Mouse (Mus musculus): ENCODE data around the gene Whamm. TPM values are rescaled to one million over a fixed set of nuclear protein-coding genes. Genes with fewer than 3 reads are reported as not detected.
A peak's percentile ranks its signal among the peaks of the same experiment; 100 is the strongest.

Gene Whamm
- polyA plus RNA-seq, 1 experiment from 2014 or later: 7.8 TPM

DNA sequence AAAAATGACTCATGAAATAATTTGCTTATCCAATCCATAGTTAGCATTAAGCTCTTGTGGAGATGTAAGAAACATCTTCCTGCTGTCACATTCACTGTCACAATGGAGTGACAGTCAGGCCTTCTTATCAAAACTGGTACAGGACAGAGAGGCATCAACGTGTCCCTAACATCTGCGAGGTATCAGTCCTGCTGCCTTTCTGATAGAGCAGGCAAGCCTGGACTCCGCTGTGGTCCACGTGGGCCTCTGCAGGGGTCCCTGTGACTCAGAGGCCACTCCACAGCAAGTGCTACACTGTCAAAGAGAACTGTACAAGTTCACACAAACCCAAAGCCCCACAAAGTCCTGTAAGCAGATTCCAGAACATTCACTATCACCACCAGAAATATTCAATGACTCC, 34.4 kb downstream of the Whamm start:
- WGBS: 78% methylated on average over 4 of the region's 4 CpGs
- no peak overlapping the region for H3K4me2 ChIP-seq (replicated peaks)
- no peaks in the 10 kb centered on the region for H3K9me3 ChIP-seq (replicated peaks)
- no peaks in the 10 kb centered on the region for H3K27me3 ChIP-seq
- no peaks in the 10 kb centered on the region for H3K4me1 ChIP-seq
- H3K36me3 ChIP-seq: no peaks in the 10 kb centered on the region
- no peak overlapping the region for H3K4me3 ChIP-seq
- no peak overlapping the region for H3K9ac ChIP-seq
- ATAC-seq (ENCODE audit: low FRiP score): no peak
- H3K27ac ChIP-seq: no peak overlapping the region

GRCm38 (mm10) chr7:81606452-81606851, 35.4 kb downstream of the Whamm start:
- H3K27me3 ChIP-seq: no peaks in the 10 kb centered on the region
- H3K9me3 ChIP-seq (replicated peaks): no peaks in the 10 kb centered on the region
- H3K4me3 ChIP-seq: no peak overlapping the region
- no peak overlapping the region for H3K4me2 ChIP-seq (replicated peaks)
- H3K27ac ChIP-seq: no peak overlapping the region
- no peak overlapping the region for H3K9ac ChIP-seq
- no peaks in the 10 kb centered on the region for H3K4me1 ChIP-seq
- ATAC-seq (ENCODE audit: low FRiP score): no peak
- H3K36me3 ChIP-seq: 0 out of 2 replicates have a peak, but pooled peaks cover 3% of the 10 kb centered on the region
- 56% methylated on average over 5 of the region's 5 CpGs for WGBS

- whole genome bisulfite sequencing: 65% methylated on average over 18 of the region's 18 CpGs
- H3K9me3 ChIP-seq (replicated peaks): no peaks in the 10 kb centered on the region
- 0 out of 2 replicates have a peak, but pooled peaks cover 3% of the 10 kb centered on the region for H3K36me3 ChIP-seq
- H3K27me3 ChIP-seq: no peaks in the 10 kb centered on the region
- peaks cover 8% of the 10 kb centered on the region; the same call in 1 of the 2 replicates for H3K4me1 ChIP-seq
- no peak for ATAC-seq (ENCODE audit: low FRiP score)
- no peak overlapping the region for H3K4me2 ChIP-seq (replicated peaks)
- H3K27ac ChIP-seq: no peak overlapping the region
- no peak overlapping the region for H3K9ac ChIP-seq
- H3K4me3 ChIP-seq: no peak overlapping the region
These were observed 39.1 kb downstream of the Whamm start for GRCm38 (mm10) chr7:81610125-81610524.

DNA sequence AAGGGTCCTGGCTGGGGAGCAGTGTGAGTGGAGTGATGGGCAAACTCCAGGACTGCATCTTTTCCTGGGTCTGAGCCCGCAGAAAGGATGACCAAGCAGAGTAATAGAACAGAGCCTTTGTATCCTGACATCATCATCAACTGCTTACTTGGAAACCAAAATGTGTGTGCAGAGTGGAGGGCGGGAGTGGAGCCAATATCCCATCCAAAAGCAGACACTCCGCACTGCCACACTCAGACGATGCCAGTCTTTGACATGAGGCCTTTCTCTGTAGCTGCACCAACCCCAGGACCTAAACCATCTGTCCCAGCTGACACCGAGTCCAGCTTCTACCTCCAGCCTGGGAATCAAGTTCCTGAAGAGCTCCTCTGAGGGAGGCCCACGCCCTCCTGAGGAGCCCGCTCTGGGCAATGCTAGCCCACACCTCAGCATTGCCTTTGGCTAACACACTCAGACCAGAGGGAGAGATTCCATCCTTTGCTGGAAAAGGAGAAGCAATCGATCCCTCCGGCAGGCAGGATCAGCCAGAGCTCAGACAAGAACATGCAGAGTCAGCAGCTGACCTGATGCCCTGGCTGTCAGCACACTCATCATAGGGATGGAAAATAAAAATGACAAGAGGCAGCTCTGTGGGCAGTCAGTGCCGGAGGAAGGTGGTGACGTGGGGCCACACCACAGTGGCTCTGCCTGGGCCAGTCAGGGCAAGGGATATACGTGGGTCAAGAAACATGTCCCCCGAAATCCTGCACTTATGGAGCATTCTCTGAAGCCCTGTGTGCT, 42.0 kb downstream of the Whamm start:
- no peaks in the 10 kb centered on the region for H3K27me3 ChIP-seq
- no peak overlapping the region for H3K4me2 ChIP-seq (replicated peaks)
- no peak overlapping the region for H3K4me3 ChIP-seq
- peaks cover 10% of the 10 kb centered on the region; the same call in 1 of the 2 replicates for H3K4me1 ChIP-seq
- H3K9me3 ChIP-seq (replicated peaks): no peaks in the 10 kb centered on the region
- H3K27ac ChIP-seq: no peak overlapping the region
- ATAC-seq (ENCODE audit: low FRiP score): no peak
- WGBS: 77% methylated on average over 13 of the region's 13 CpGs
- 0 out of 2 replicates have a peak, but pooled peaks cover 3% of the 10 kb centered on the region for H3K36me3 ChIP-seq
- H3K9ac ChIP-seq: no peak overlapping the region

DNA sequence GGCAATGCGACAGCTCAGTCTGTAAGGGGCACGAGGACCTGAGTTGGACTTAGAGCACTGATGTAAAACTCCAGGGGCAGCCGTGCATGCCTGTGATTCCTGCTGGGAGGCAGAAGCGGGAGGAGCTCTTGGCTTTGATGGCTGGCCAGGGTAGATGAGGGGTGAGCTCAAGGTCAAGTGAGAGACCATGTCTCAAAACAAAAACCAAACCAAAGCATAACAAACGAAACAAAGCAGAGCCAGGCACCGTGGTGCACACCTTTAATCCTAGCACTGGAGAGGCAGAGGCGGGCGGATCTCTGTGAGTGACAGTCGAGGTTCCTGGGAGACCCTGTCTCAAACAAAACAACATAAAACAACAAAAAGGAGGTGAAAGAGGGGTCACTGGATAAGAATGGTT, 44.0 kb downstream of the Whamm start:
- Histone ChIP-seq H3K9me3 (replicated peaks) (no peaks in the 10 kb centered on the region), H3K9ac (no peak overlapping the region), H3K27ac (no peak overlapping the region), H3K4me2 (replicated peaks) (no peak overlapping the region), H3K4me3 (no peak overlapping the region), H3K4me1 (peaks cover 10% of the 10 kb centered on the region; the same call in 1 of the 2 replicates), H3K27me3 (no peaks in the 10 kb centered on the region), H3K36me3 (0 out of 2 replicates have a peak, but pooled peaks cover 3% of the 10 kb centered on the region)
- ATAC-seq (ENCODE audit: low FRiP score): no peak
- WGBS: 68% methylated on average over 9 of the region's 9 CpGs

DNA sequence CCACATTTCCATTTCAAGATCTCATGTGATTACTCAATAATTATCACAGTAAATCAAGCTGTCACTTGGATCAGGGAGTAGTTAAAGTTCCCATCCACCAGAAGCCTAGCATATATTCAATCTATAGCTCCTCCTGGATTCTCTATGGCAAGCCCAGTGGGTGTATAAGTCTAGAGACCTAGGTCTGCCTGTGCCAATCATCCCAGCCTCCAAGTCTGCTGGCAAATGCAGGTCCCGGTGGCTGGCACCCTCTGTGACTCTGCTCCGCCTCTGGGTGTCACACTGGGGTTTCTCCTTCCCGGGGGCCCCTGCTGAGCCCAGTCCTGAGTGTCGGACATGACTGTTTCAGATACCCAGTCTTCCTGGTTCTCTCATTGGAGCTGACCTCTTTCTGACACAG, 51.7 kb downstream of the Whamm start:
- H3K27ac ChIP-seq: peak overlapping the region; percentile 58
- peaks cover 6% of the 10 kb centered on the region; the same call in 1 of the 2 replicates for H3K4me1 ChIP-seq
- no peaks in the 10 kb centered on the region for H3K27me3 ChIP-seq
- no peaks in the 10 kb centered on the region for H3K36me3 ChIP-seq
- ATAC-seq (ENCODE audit: low FRiP score): 0 out of 2 replicates have a peak, but pooled peaks have one; percentile 22
- peaks cover 7% of the 10 kb centered on the region; the same call in 1 of the 2 replicates for H3K9me3 ChIP-seq (replicated peaks)
- H3K9ac ChIP-seq: no peak overlapping the region
- no peak overlapping the region for H3K4me2 ChIP-seq (replicated peaks)
- WGBS: 79% methylated on average over 4 of the region's 4 CpGs
- no peak overlapping the region for H3K4me3 ChIP-seq

DNA sequence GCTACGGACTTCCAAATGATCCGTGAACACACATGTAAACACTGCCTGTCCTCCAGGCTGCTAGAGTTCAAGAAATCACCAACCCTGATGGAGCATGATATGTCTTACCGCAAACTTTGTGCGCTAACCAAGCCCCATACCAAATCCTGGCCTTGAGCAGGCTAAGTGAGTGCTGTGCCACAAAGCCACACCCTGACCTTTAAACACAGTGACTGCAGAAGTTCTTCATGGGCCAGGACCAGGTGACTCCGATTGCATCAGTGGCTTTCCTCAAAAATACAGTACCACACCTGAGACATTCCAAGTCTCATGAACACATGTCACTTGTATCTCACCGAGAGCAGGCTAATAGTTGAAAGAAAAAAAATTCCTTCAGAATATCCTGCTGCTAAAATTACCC, 52.7 kb downstream of the Whamm start:
- no peak for ATAC-seq (ENCODE audit: low FRiP score)
- Histone ChIP-seq H3K27ac (no peak overlapping the region), H3K4me3 (no peak overlapping the region), H3K9ac (no peak overlapping the region), H3K27me3 (no peaks in the 10 kb centered on the region), H3K4me2 (replicated peaks) (no peak overlapping the region), H3K36me3 (no peaks in the 10 kb centered on the region), H3K9me3 (replicated peaks) (peaks cover 7% of the 10 kb centered on the region; the same call in 1 of the 2 replicates), H3K4me1 (peaks cover 6% of the 10 kb centered on the region; the same call in 1 of the 2 replicates)
- WGBS: 88% methylated on average over 6 of the region's 6 CpGs

DNA sequence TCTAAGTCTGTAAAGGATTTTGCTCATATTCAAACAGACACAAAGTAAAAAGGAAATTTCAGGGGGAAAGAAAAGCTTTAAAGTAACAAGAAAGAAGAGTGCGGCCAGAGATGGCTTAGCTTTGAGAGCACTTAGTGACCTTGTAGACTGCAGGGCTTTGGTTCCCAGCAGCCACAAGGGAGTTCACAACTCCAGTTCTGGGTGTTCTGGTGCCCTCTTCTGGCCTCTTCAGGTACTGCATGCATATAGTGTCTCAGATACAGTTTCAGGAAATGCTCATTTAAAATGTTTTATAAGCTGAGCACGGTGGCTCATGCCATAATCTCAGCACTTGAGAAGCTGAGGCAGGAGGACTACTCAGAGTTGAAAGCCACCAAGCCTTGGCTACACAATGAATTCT, 55.4 kb downstream of the Whamm start:
- no peak overlapping the region for H3K4me2 ChIP-seq (replicated peaks)
- H3K9me3 ChIP-seq (replicated peaks): peaks cover 7% of the 10 kb centered on the region
- no peaks in the 10 kb centered on the region for H3K27me3 ChIP-seq
- H3K4me3 ChIP-seq: no peak overlapping the region
- H3K36me3 ChIP-seq: no peaks in the 10 kb centered on the region
- H3K27ac ChIP-seq: no peak overlapping the region
- no peak overlapping the region for H3K9ac ChIP-seq
- 86% methylated on average over 2 of the region's 2 CpGs for WGBS
- H3K4me1 ChIP-seq: peaks cover 6% of the 10 kb centered on the region; the same call in 1 of the 2 replicates
- no peak for ATAC-seq (ENCODE audit: low FRiP score)

DNA sequence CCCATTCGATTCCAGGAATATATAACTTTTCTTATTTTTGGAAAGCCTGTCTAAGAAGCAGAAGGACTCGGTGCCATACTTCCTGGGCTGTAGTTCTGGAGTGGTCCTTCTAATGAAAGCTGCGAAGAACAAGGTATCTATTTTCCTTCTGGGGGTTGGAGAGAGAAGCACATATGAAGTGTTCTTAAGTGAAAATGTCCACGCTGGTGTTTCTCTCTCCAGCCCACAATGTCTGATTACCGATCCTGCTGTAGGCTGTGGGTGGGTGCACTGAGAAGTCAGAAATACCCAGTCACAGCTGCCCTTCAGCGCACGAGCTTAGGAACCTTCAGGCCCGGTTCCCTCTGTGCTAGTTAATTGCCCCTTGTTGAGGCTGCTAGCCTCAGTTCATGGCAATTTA, 60.2 kb downstream of the Whamm start:
- Histone ChIP-seq H3K9ac (no peak overlapping the region), H3K4me3 (no peak overlapping the region), H3K4me2 (replicated peaks) (no peak overlapping the region), H3K9me3 (replicated peaks) (peaks cover 3% of the 10 kb centered on the region), H3K36me3 (peaks cover 3% of the 10 kb centered on the region; the same call in 1 of the 2 replicates), H3K4me1 (no peaks in the 10 kb centered on the region), H3K27ac (no peak overlapping the region), H3K27me3 (no peaks in the 10 kb centered on the region)
- 92% methylated on average over 8 of the region's 8 CpGs for WGBS
- no peak for ATAC-seq (ENCODE audit: low FRiP score)

- no peak overlapping the region for H3K4me3 ChIP-seq
- H3K36me3 ChIP-seq: peaks cover 3% of the 10 kb centered on the region; the same call in 1 of the 2 replicates
- no peak overlapping the region for H3K4me2 ChIP-seq (replicated peaks)
- H3K9ac ChIP-seq: no peak overlapping the region
- no peaks in the 10 kb centered on the region for H3K4me1 ChIP-seq
- H3K27ac ChIP-seq: no peak overlapping the region
- no peak for ATAC-seq (ENCODE audit: low FRiP score)
- 72% methylated on average over 6 of the region's 6 CpGs for WGBS
- no peaks in the 10 kb centered on the region for H3K27me3 ChIP-seq
- H3K9me3 ChIP-seq (replicated peaks): no peaks in the 10 kb centered on the region; the same call in 1 of the 2 replicates
These were observed 61.5 kb downstream of the Whamm start for GRCm38 (mm10) chr7:81632586-81632985.

- H3K4me1 ChIP-seq: peaks cover 10% of the 10 kb centered on the region; the same call in 1 of the 2 replicates
- 80% methylated on average over 6 of the region's 6 CpGs for WGBS
- H3K27me3 ChIP-seq: no peaks in the 10 kb centered on the region
- no peak overlapping the region for H3K9ac ChIP-seq
- no peak for ATAC-seq (ENCODE audit: low FRiP score)
- no peak overlapping the region for H3K27ac ChIP-seq
- no peak overlapping the region for H3K4me3 ChIP-seq
- no peaks in the 10 kb centered on the region for H3K36me3 ChIP-seq
- no peaks in the 10 kb centered on the region for H3K9me3 ChIP-seq (replicated peaks)
- H3K4me2 ChIP-seq (replicated peaks): no peak overlapping the region
These were observed 70.0 kb downstream of the Whamm start for GRCm38 (mm10) chr7:81641101-81641500.

DNA sequence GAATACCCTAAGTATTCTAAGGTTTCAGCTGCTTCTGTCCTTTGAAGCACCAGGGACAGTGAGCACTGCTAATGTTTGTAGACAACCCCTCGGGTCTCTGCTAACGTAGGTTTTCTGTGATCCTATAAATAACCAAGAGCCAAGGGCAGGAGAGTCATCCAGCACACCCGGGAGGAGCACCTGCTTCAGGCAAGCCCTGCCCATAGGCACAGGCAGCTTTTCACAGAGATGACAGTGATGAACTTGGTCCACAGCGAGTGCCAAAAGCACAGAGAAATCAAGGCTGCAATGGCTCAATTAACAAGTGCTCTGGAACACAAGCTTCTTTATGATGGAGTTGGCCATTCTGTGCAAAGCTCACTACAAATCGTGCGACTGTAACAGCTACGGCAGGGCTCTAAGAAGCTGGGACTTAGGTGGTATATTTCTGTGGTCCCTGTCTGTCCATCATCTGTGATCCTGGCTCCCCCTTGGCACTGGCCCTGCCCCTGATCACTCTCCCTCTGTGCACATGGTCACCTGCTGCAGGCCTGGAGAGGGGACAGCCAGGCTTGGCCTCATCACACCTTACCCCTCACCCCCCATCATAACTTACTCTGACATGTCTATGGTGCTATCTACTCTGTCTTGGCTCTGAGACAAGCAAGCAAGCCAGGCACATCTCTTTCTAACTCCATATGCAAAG, 73.6 kb downstream of the Whamm start:
- no peak overlapping the region for H3K4me3 ChIP-seq
- H3K4me2 ChIP-seq (replicated peaks): no peak overlapping the region
- no peak overlapping the region for H3K27ac ChIP-seq
- H3K36me3 ChIP-seq: no peaks in the 10 kb centered on the region
- no peak for ATAC-seq (ENCODE audit: low FRiP score)
- H3K27me3 ChIP-seq: no peaks in the 10 kb centered on the region
- no peak overlapping the region for H3K9ac ChIP-seq
- peaks cover 11% of the 10 kb centered on the region for H3K4me1 ChIP-seq
- WGBS: 61% methylated on average over 7 of the region's 7 CpGs
- no peaks in the 10 kb centered on the region for H3K9me3 ChIP-seq (replicated peaks)
